Mouse (Mus musculus) stomach, embryonic 15.5 days (tissue): ENCODE measurements at regions not wholly inside any gene's neighbourhood (a gene's known extent, or its start where the extent isn't known, plus 50 kb on each side); places are given as distances from the start of the nearest gene placed in this dataset.
"Not testable (repeated sequence)": the region's sequence is repeated elsewhere in the genome, so short reads cannot be mapped to it uniquely, and the experiment has no call there.

ENCODE experiments used
- ATAC-seq: fragments of 200-750 bp; cut with Nextera tagmentation; 2 replicates; pipeline ENCODE4 v1.8.0; 2017; ENCODE audit warnings: low read depth, moderate number of reproducible peaks, moderate TSS enrichment; ENCODE audit not compliant: insufficient read depth, low FRiP score
- H3K27ac ChIP-seq: fragments of 300-500 bp; sonication (generic); 2 replicates; pipeline ENCODE4 v1.5.1; 2015; ENCODE audit warnings: mild to moderate bottlenecking, inconsistent platforms
- H3K27me3 ChIP-seq: fragments of 300-500 bp; sonication (generic); replicated peaks from 2 replicates; pipeline ENCODE4 v1.6.1; 2015; ENCODE audit warnings: inconsistent platforms
- H3K36me3 ChIP-seq: fragments of 300-500 bp; sonication (generic); 2 replicates; pipeline ENCODE4 v1.6.1; 2015; ENCODE audit warnings: inconsistent platforms
- H3K4me1 ChIP-seq: fragments of 300-500 bp; sonication (generic); 2 replicates; pipeline ENCODE4 v1.6.1; 2015; ENCODE audit warnings: inconsistent platforms
- H3K4me2 ChIP-seq: fragments of 300-500 bp; sonication (generic); 2 replicates; pipeline ENCODE4 v1.6.1; 2015; ENCODE audit warnings: mild to moderate bottlenecking, inconsistent platforms
- H3K4me3 ChIP-seq: fragments of 300-500 bp; sonication (generic); replicated peaks from 2 replicates; pipeline ENCODE4 v1.5.1; 2015; ENCODE audit warnings: inconsistent platforms
- H3K9ac ChIP-seq: fragments of 300-500 bp; sonication (generic); 2 replicates; pipeline ENCODE4 v1.6.1; 2015; ENCODE audit warnings: inconsistent platforms
- H3K9me3 ChIP-seq: fragments of 300-500 bp; sonication (generic); 2 replicates; pipeline ENCODE4 v1.6.1; 2016; ENCODE audit warnings: inconsistent platforms
- WGBS: fragments of 180-500 bp; shearing (Covaris S2); methylation state at CpG from one replicate; pipeline ENCODE4 v1.1.7; 2015; 5-methylcytosine and 5-hydroxymethylcytosine counted together

GRCm38 (mm10) chr7:39732790-39733189 is 215.2 kb downstream of the Zfp619 start:
- WGBS: 65% methylated on average over 1 of the region's 1 CpGs
- Histone ChIP-seq H3K36me3 (no peaks in the 10 kb centered on the region), H3K4me3 (no peak overlapping the region), H3K4me1 (no peaks in the 10 kb centered on the region), H3K4me2 (no peak overlapping the region), H3K27ac (no peak overlapping the region), H3K9ac (no peak overlapping the region), H3K27me3 (no peaks in the 10 kb centered on the region), H3K9me3 (no peaks in the 10 kb centered on the region)
- no peak for ATAC-seq

DNA sequence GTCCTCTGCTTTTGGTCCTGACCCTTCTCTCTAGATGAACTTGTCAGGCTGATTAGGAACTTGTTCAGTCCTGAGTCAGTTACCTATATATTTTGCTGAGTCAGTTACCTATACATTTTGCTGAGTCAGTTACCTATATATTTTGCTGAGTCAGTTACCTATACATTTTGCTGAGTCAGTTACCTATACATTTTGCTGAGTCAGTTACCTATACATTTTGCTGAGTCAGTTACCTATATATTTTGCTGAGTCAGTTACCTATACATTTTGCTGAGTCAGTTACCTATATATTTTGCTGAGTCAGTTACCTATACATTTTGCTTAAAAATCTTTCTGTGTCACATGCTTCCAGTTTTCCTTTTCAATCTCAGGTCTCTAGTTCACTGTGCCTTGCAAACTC is 230.8 kb downstream of the Zfp619 start:
- not testable (repeated sequence) for H3K4me3 ChIP-seq, H3K27ac ChIP-seq, H3K9ac ChIP-seq, H3K4me2 ChIP-seq, H3K4me1 ChIP-seq, H3K27me3 ChIP-seq, ATAC-seq, H3K36me3 ChIP-seq, H3K9me3 ChIP-seq

GRCm38 (mm10) chr7:39750448-39750847 is 232.9 kb downstream of the Zfp619 start:
- 72% methylated on average over 7 of the region's 7 CpGs for WGBS
- no peak for ATAC-seq

DNA sequence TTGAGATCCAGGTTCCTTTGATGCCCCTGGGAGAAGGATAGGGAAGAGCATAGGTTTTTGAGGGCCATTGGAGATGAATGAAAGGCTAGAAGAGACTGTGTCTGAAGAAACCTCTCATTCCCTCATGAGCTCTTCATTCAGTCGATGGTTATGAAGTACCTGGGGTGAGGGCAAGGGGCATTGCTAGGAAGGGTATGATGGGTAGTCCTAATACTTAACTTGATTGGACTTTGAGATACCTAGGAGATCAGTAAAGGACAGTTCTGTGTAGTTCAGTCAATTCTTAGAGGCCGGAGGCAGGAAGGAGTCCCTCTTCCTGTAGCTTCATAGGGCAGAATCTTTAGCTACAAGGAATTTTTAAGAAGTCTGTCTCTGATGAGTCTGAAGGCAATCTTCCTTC is 246.8 kb downstream of the Zfp619 start:
- Histone ChIP-seq H3K4me2 (no peak overlapping the region), H3K4me3 (no peak overlapping the region), H3K9ac (no peak overlapping the region), H3K27ac (no peak overlapping the region), H3K27me3 (no peaks in the 10 kb centered on the region), H3K9me3 (no peaks in the 10 kb centered on the region), H3K4me1 (no peaks in the 10 kb centered on the region), H3K36me3 (no peaks in the 10 kb centered on the region)
- WGBS: 86% methylated on average over 2 of the region's 2 CpGs
- no peak for ATAC-seq

More at GRCm38 (mm10) chr7:39750448-39750847, 232.9 kb downstream of the Zfp619 start:
- H3K4me3 ChIP-seq: no peak overlapping the region
- H3K9ac ChIP-seq: no peak overlapping the region
- no peak overlapping the region for H3K27ac ChIP-seq
- no peak overlapping the region for H3K4me2 ChIP-seq
- no peaks in the 10 kb centered on the region for H3K36me3 ChIP-seq
- H3K27me3 ChIP-seq: no peaks in the 10 kb centered on the region
- no peaks in the 10 kb centered on the region for H3K4me1 ChIP-seq
- H3K9me3 ChIP-seq: no peaks in the 10 kb centered on the region

- Histone ChIP-seq H3K4me2 (no peak overlapping the region), H3K9me3 (no peaks in the 10 kb centered on the region), H3K27ac (no peak overlapping the region), H3K9ac (no peak overlapping the region), H3K27me3 (no peaks in the 10 kb centered on the region), H3K4me1 (no peaks in the 10 kb centered on the region), H3K4me3 (no peak overlapping the region), H3K36me3 (no peaks in the 10 kb centered on the region)
- ATAC-seq: no peak
- 78% methylated on average over 5 of the region's 5 CpGs for WGBS
Measured at GRCm38 (mm10) chr7:39765094-39765493, 247.5 kb downstream of the Zfp619 start.

- H3K27ac ChIP-seq: no peak overlapping the region
- no peaks in the 10 kb centered on the region for H3K36me3 ChIP-seq
- ATAC-seq: no peak
- H3K9ac ChIP-seq: no peak overlapping the region
- no peaks in the 10 kb centered on the region for H3K9me3 ChIP-seq
- H3K4me3 ChIP-seq: no peak overlapping the region
- H3K4me2 ChIP-seq: no peak overlapping the region
- H3K4me1 ChIP-seq: no peaks in the 10 kb centered on the region
- 85% methylated on average over 6 of the region's 6 CpGs for WGBS
- no peaks in the 10 kb centered on the region for H3K27me3 ChIP-seq
Measured at GRCm38 (mm10) chr7:39773291-39773690, 255.7 kb downstream of the Zfp619 start.

DNA sequence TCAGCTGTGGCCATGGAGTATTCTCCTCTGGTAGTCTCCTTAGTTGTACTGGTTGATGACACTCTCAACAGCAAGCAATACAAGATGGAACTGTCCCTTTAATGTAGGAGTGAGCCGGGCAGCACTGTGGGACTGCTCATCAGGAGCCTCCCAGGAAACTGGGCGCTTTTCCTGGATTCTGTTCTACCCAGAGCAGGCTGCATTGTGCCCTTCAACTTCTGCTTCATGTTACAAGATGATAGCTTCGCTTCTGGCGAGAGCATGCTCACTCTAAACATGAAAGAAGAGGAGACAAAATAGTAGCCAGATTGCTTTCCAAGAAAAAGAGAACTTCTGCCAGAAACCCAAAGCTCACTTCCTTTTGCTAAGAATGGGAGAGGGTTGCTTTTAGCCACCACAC is 271.8 kb downstream of the Zfp619 start:
- H3K27ac ChIP-seq: no peak overlapping the region
- H3K4me2 ChIP-seq: no peak overlapping the region
- WGBS: 74% methylated on average over 4 of the region's 4 CpGs
- H3K9ac ChIP-seq: no peak overlapping the region
- H3K4me1 ChIP-seq: no peaks in the 10 kb centered on the region
- no peaks in the 10 kb centered on the region for H3K36me3 ChIP-seq
- H3K27me3 ChIP-seq: no peaks in the 10 kb centered on the region
- ATAC-seq: no peak
- H3K9me3 ChIP-seq: no peaks in the 10 kb centered on the region
- no peak overlapping the region for H3K4me3 ChIP-seq

GRCm38 (mm10) chr7:39789880-39790279 is 272.3 kb downstream of the Zfp619 start:
- no peaks in the 10 kb centered on the region for H3K9me3 ChIP-seq
- H3K9ac ChIP-seq: no peak overlapping the region
- H3K27ac ChIP-seq: no peak overlapping the region
- 86% methylated on average over 4 of the region's 4 CpGs for WGBS
- H3K36me3 ChIP-seq: no peaks in the 10 kb centered on the region
- H3K4me3 ChIP-seq: no peak overlapping the region
- H3K4me2 ChIP-seq: no peak overlapping the region
- H3K4me1 ChIP-seq: no peaks in the 10 kb centered on the region
- H3K27me3 ChIP-seq: no peaks in the 10 kb centered on the region
- ATAC-seq: no peak

GRCm38 (mm10) chr7:39794751-39795150 is 277.2 kb downstream of the Zfp619 start:
- no peaks in the 10 kb centered on the region for H3K4me1 ChIP-seq
- no peaks in the 10 kb centered on the region for H3K9me3 ChIP-seq
- H3K4me3 ChIP-seq: no peak overlapping the region
- no peaks in the 10 kb centered on the region for H3K27me3 ChIP-seq
- no peaks in the 10 kb centered on the region for H3K36me3 ChIP-seq
- no peak overlapping the region for H3K4me2 ChIP-seq
- WGBS: 86% methylated on average over 3 of the region's 3 CpGs
- ATAC-seq: no peak
- H3K27ac ChIP-seq: no peak overlapping the region
- H3K9ac ChIP-seq: no peak overlapping the region

- Histone ChIP-seq H3K4me1 (no peaks in the 10 kb centered on the region), H3K9me3 (no peaks in the 10 kb centered on the region), H3K4me3 (no peak overlapping the region), H3K27me3 (no peaks in the 10 kb centered on the region), H3K27ac (no peak overlapping the region), H3K4me2 (no peak overlapping the region), H3K36me3 (no peaks in the 10 kb centered on the region), H3K9ac (no peak overlapping the region)
- 77% methylated on average over 3 of the region's 3 CpGs for WGBS
- no peak for ATAC-seq
Measured at GRCm38 (mm10) chr7:39804276-39804675, 286.7 kb downstream of the Zfp619 start.

GRCm38 (mm10) chr7:39818036-39818435 is 300.5 kb downstream of the Zfp619 start:
- WGBS: 44% methylated on average over 3 of the region's 3 CpGs
- no peak for ATAC-seq

DNA sequence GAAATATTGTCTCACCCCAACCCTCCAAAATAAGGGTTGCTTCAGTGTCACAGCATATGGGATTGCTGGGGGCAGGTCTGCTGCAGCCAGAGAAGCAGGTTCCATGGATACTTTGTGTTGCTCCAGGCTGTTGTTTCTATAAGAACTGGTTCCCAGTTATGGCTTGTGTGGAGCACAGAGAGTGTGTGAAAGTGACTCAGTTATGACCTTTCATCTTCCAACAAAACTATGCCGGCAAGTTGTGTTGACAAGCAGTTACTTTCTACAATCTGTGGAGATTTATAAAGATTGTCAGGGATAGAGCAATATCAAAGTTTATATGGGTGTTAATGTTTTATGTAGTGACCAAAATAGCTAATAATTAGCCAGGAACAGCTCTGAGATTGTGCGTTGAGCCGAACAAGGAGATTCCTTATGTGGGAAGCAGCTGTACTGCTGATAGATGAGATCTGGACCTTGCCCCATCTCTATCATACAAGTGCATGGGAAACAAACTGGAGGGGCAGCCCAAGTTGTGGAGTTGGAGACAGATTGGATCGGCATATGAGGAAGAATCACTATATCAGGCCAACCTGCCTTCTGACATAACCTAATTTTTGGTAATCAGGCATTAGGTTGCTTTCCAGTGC is 305.1 kb downstream of the Zfp619 start:
- 90% methylated on average over 4 of the region's 4 CpGs for WGBS

More at GRCm38 (mm10) chr7:39818036-39818435, 300.5 kb downstream of the Zfp619 start:
- H3K27me3 ChIP-seq: no peaks in the 10 kb centered on the region
- H3K4me1 ChIP-seq: no peaks in the 10 kb centered on the region
- no peak overlapping the region for H3K4me3 ChIP-seq
- H3K9me3 ChIP-seq: no peaks in the 10 kb centered on the region
- no peak overlapping the region for H3K9ac ChIP-seq
- no peak overlapping the region for H3K4me2 ChIP-seq
- no peak overlapping the region for H3K27ac ChIP-seq
- no peaks in the 10 kb centered on the region for H3K36me3 ChIP-seq

DNA sequence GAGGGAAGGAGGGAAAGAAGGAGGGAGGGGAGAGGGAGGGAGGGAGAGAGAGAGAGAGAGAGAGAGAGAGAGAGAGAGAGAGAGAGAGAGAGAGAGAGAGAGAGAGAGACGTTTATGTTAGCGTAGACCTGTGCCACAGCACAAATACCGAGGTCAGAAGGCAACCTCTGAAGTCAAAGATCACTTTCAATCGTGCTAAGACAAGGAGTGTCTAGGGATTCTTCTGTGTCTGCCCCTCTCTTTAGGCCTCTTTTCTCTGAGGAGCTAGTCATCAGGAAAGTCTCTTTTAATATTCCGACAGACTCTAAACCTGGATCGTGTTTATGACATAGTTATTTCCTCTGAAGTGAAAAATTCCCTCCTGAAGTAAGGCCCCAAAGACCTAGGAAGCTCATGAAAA is 310.8 kb downstream of the Zfp619 start:
- Histone ChIP-seq H3K9me3 (no peaks in the 10 kb centered on the region), H3K4me1 (no peaks in the 10 kb centered on the region), H3K36me3 (no peaks in the 10 kb centered on the region), H3K4me3 (no peak overlapping the region), H3K27me3 (no peaks in the 10 kb centered on the region), H3K4me2 (no peak overlapping the region), H3K9ac (no peak overlapping the region), H3K27ac (no peak overlapping the region)
- 43% methylated on average over 6 of the region's 6 CpGs for WGBS
- ATAC-seq: no peak

More for the DNA sequence above, 305.1 kb downstream of the Zfp619 start:
- H3K9me3 ChIP-seq: no peaks in the 10 kb centered on the region
- H3K4me3 ChIP-seq: no peak overlapping the region
- no peak overlapping the region for H3K4me2 ChIP-seq
- no peaks in the 10 kb centered on the region for H3K27me3 ChIP-seq
- H3K9ac ChIP-seq: no peak overlapping the region
- ATAC-seq: no peak
- no peaks in the 10 kb centered on the region for H3K36me3 ChIP-seq
- no peaks in the 10 kb centered on the region for H3K4me1 ChIP-seq
- H3K27ac ChIP-seq: no peak overlapping the region
